ENCODE assay signal across 8 mouse cellular contexts in the genomic region with DNA sequence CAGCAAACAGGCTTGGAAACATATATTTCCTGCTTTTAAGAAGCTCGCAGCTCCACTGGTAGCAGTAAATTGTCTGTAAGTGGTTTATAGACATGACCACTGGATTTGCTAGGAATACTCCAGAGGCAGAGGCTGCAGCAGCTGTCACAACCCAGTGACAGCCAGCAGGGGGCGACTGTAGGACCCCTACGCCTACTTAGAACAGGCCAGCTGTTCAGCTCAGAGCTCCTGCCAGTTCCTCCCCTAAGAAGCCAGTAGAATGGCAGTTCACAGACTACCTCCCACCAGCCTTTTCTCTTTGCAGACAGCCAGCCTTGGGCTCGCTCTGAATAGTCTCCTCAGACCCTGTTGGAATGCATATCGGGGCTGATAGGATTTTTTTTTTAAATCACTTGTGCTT. TPM values are rescaled to one million over a fixed set of nuclear protein-coding genes. Genes with fewer than 3 reads are reported as not detected.
DNase-seq lines count a peak whose midpoint lies in the region; ATAC-seq lines count a peak whose summit lies in the region.

No protein-coding gene starts in this region.

- WGBS in liver, embryonic 11.5 days: 26% methylated on average over 5 of the region's 5 CpGs
- 11% methylated on average over 5 of the region's 5 CpGs for WGBS in neural tube, embryonic 13.5 days

- no peak overlapping the region for H3K27ac ChIP-seq in liver, embryonic 11.5 days (ENCODE audit: low read depth, low read length)
- H3K27ac ChIP-seq in neural tube, embryonic 13.5 days (replicated peaks): no peak overlapping the region

- no peak overlapping the region for H3K4me3 ChIP-seq in liver, embryonic 11.5 days (ENCODE audit: low read depth, low read length)
- H3K4me3 ChIP-seq in neural tube, embryonic 13.5 days: no peak overlapping the region

- H3K9me3 ChIP-seq in liver, embryonic 11.5 days (ENCODE audit: control insufficient read depth, low read length): no peaks in the 10 kb centered on the region
- H3K9me3 ChIP-seq in neural tube, embryonic 13.5 days: no peaks in the 10 kb centered on the region

- ATAC-seq in liver, embryonic 11.5 days (replicated peaks; ENCODE audit: low FRiP score): no peak
- ATAC-seq in neural tube, embryonic 13.5 days (ENCODE audit: low read depth): peak; percentile 72

- H3K4me1 ChIP-seq in liver, embryonic 11.5 days (replicated peaks; ENCODE audit: control insufficient read depth, insufficient read depth, low read length): no peaks in the 10 kb centered on the region
- H3K4me1 ChIP-seq in neural tube, embryonic 13.5 days (replicated peaks): peaks cover 8% of the 10 kb centered on the region; the same call in 1 of the 2 replicates

- H3K27me3 ChIP-seq in liver, embryonic 11.5 days (replicated peaks; ENCODE audit: control insufficient read depth, insufficient read depth, low read length): no peaks in the 10 kb centered on the region
- no peaks in the 10 kb centered on the region for H3K27me3 ChIP-seq in neural tube, embryonic 13.5 days

- no peak overlapping the region for H3K9ac ChIP-seq in liver, embryonic 11.5 days (ENCODE audit: low read depth, low read length)
- no peak overlapping the region for H3K9ac ChIP-seq in neural tube, embryonic 13.5 days

- no peaks in the 10 kb centered on the region for H3K36me3 ChIP-seq in liver, embryonic 11.5 days (ENCODE audit: control insufficient read depth, insufficient read depth, low read length)
- H3K36me3 ChIP-seq in neural tube, embryonic 13.5 days: no peaks in the 10 kb centered on the region

- peak; percentile 37 to 76 for DNase-seq in spleen, postnatal 4 days (ENCODE audit: low spot score in 2 of 2)
- DNase-seq in spleen, adult 12 weeks (ENCODE audit: low spot score): no peak
- peak; percentile 88 for DNase-seq in brain, adult 2 months (ENCODE audit: low read depth, low spot score)
- peak; percentile 68 to 71 for DNase-seq in frontal cortex, postnatal 36 days (ENCODE audit: low spot score in 2 of 2)
- peak; percentile 84 for DNase-seq in kidney, postnatal 10 days
- peak; percentile 63 for DNase-seq in liver, embryonic 11.5 days (ENCODE audit: low spot score)
- DNase-seq in thymus, postnatal 14 days: peak; percentile 67

- no peak overlapping the region for H3K4me2 ChIP-seq in liver, embryonic 11.5 days
- H3K4me2 ChIP-seq in neural tube, embryonic 13.5 days: no peak overlapping the region

RNA-seq across cellular contexts. Expression of a gene that starts 10.7 kb away (rescaled TPM):
- 12.9 and 13.7 TPM in 2 replicates for polyA plus RNA-seq in liver, embryonic 11.5 days (2014; fragmentation: Nextera tagmentation; extraction: Ambion mirVana)
- polyA plus RNA-seq in neural tube, embryonic 13.5 days (2015; fragmentation: Nextera tagmentation; extraction: Ambion mirVana): 5.2 and 5.3 TPM in 2 replicates

RNA-seq across cellular contexts. Expression of a gene that starts 58.4 kb away (rescaled TPM):
- polyA plus RNA-seq in liver, embryonic 11.5 days (2014; fragmentation: Nextera tagmentation; extraction: Ambion mirVana): 2.4 and 3.9 TPM in 2 replicates
- polyA plus RNA-seq in neural tube, embryonic 13.5 days (2015; fragmentation: Nextera tagmentation; extraction: Ambion mirVana): 532 and 687 TPM in 2 replicates

RNA-seq across cellular contexts. Expression of a gene that starts 59.1 kb away (rescaled TPM):
- polyA plus RNA-seq in liver, embryonic 11.5 days (2014; fragmentation: Nextera tagmentation; extraction: Ambion mirVana): not detected in 2 replicates
- polyA plus RNA-seq in neural tube, embryonic 13.5 days (2015; fragmentation: Nextera tagmentation; extraction: Ambion mirVana): not detected in 2 replicates

Comparison
In these comparisons a context has a peak if more than half of its experiments do, and no peak if none do; other contexts are left out.
1. RNA of a gene that starts 58.4 kb away (polyA plus RNA-seq): 532 to 687 TPM in neural tube, embryonic 13.5 days; 2.4 to 3.9 TPM in liver, embryonic 11.5 days; every median in the first group is over 100 times any median in the second.